Mouse (Mus musculus) heart, postnatal 14 days (tissue): ENCODE results near the gene Olfr1204. TPM values are rescaled to one million over a fixed set of nuclear protein-coding genes. Genes with fewer than 3 reads are reported as not detected.

Experiments used
- DNase-seq, 2 experiments: peaks; one replicate each; pipeline ENCODE4 v3.0.0; 2021 to 2022
- intact Hi-C: fragments of 180-260 bp; cut with DNase I; formaldehyde crosslinking; loops from one replicate; pipeline ENCODE4 v1.15.1; 2025
- long read RNA-seq, 2 experiments: library from polyadenylated mRNA; stranded (forward); transcript quantifications; one replicate each; pipeline ENCODE4 v2.0.0; 2021
- total RNA-seq, 2 experiments: library from RNA; stranded (reverse); gene quantifications; 2 replicates each; pipeline ENCODE4 v1.2.3; 2021

Olfr1204 gene
- not detected for total RNA-seq
- long read RNA-seq, experiment 1, result 0 reads
- long read RNA-seq, experiment 2, result 0 reads

- intact Hi-C loops, result no loop called here
Measured at GRCm38 (mm10) chr2:88848992-88849391, at the start of gene Olfr1204. Gene Olfr1204 (plus strand): TSS chr2:88849292.

GRCm38 (mm10) chr2:88814196-88814595, 34.9 kb upstream of the Olfr1204 start, which contains the start of gene Olfr1202:
Gene Olfr1202 (plus strand): TSS chr2:88814496.
- intact Hi-C loops, result no loop called here
- DNase-seq, result no peak

More at GRCm38 (mm10) chr2:88848992-88849391, at the start of gene Olfr1204:
- DNase-seq, result no peak

DNA sequence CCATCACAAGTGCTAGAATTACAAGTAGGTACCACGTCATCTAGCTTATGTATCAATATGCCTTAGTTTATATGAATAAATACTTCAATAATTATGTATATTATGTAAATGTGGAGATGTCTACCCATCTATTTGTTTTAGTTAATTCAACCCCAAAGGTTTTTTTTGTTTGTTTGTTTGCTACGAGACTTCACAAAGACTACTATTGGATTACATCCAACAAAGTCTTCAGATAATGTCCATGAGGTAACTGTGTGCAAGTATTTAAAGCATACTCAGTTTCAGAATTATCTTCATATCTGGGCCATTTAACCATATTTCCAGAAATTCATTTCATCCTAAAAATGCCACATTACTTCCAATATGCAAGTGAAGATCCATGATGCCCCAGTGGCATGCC, 19.7 kb upstream of the Olfr1204 start, which contains the start of gene Olfr1205:
Olfr1205 (plus strand) TSS at position 301 of the 400 bp plus-strand sequence.
- intact Hi-C loops, result no loop called here
- no peak for DNase-seq

- DNase-seq, result no peak
- intact Hi-C loops, result no loop called here
Measured at GRCm38 (mm10) chr2:88838477-88838876, 10.6 kb upstream of the Olfr1204 start.

GRCm38 (mm10) chr2:88862931-88863330, 13.8 kb downstream of the Olfr1204 start, which contains the start of gene Olfr1206:
Gene Olfr1206 (plus strand): TSS chr2:88863231.
- DNase-seq, result no peak
- intact Hi-C loops, result no loop called here

GRCm38 (mm10) chr2:88902211-88902610, 53.1 kb downstream of the Olfr1204 start, which contains the start of gene Olfr1208:
Gene Olfr1208 (minus strand): TSS chr2:88902311.
- no peak for DNase-seq
- intact Hi-C loops, result no loop called here

Other genes starting within 250 kb of the Olfr1204 start
- gene Olfr1191-ps1, start 208.8 kb upstream of the Olfr1204 start, total RNA-seq, result not detected
- not detected for gene Olfr1192-ps1, start 200.8 kb upstream of the Olfr1204 start, total RNA-seq
- gene Olfr1193, start 173.7 kb upstream of the Olfr1204 start, total RNA-seq, result not detected
- not detected for gene Olfr1195, start 160.1 kb upstream of the Olfr1204 start, total RNA-seq
- not detected for gene Olfr1196, start 144.7 kb upstream of the Olfr1204 start, total RNA-seq
- not detected for gene Olfr1197, start 116.9 kb upstream of the Olfr1204 start, total RNA-seq
- gene Olfr1198, start 97.9 kb upstream of the Olfr1204 start, total RNA-seq, result not detected
- gene Olfr1199, start 88.8 kb upstream of the Olfr1204 start, total RNA-seq, result not detected
- gene Olfr1200, start 78.8 kb upstream of the Olfr1204 start, total RNA-seq, result not detected
- not detected for gene Olfr1201, start 56.3 kb upstream of the Olfr1204 start, total RNA-seq
- gene Olfr1202, start 34.8 kb upstream of the Olfr1204 start, total RNA-seq, result not detected
- gene Olfr1205, start 19.6 kb upstream of the Olfr1204 start, total RNA-seq, result not detected
- gene Olfr1206, start 13.9 kb downstream of the Olfr1204 start, total RNA-seq, result not detected
- not detected for gene Olfr1208, start 53.0 kb downstream of the Olfr1204 start, total RNA-seq
- gene Olfr1209, start 65.9 kb downstream of the Olfr1204 start, total RNA-seq, result not detected
- not detected for gene Olfr1211, start 88.8 kb downstream of the Olfr1204 start, total RNA-seq
- gene Olfr1212, start 104.7 kb downstream of the Olfr1204 start, total RNA-seq, result not detected
- gene Gm13762, start 131.0 kb downstream of the Olfr1204 start, total RNA-seq, result not detected
- gene Olfr1214, start 143.4 kb downstream of the Olfr1204 start, total RNA-seq, result not detected
- gene Olfr1215, start 157.7 kb downstream of the Olfr1204 start, total RNA-seq, result not detected
- not detected for gene Olfr1216, start 169.0 kb downstream of the Olfr1204 start, total RNA-seq
- not detected for gene Olfr1217, start 182.8 kb downstream of the Olfr1204 start, total RNA-seq
- not detected for gene Olfr1218, start 211.9 kb downstream of the Olfr1204 start, total RNA-seq
- not detected for gene Olfr1219, start 234.2 kb downstream of the Olfr1204 start, total RNA-seq